Mouse (Mus musculus): ENCODE data around the gene Tars.

Tars gene

DNA sequence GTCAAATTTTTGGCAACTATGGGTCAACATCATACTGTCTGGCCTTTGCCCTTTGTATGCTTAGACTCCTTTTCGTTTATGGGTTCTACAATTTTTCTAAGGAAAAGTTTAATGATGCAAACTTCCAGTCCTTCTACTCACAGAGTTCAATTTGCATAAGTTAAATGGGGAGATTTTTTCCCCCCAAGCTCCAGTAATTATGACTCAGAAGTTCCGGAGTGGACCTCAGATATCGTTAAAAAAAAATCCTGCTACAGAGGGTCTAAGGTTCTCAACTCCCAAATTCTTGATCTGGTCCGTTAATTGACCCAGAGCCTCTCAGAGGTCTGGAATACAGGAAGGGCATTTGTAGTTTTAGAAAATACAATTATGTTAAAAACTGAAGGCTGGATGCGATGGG is 37.6 kb downstream of the Tars start:
- no peak for DNase-seq (ENCODE audit: low spot score)

GRCm38 (mm10) chr15:11360888-11361287 is 38.6 kb downstream of the Tars start:
- no peak for DNase-seq (ENCODE audit: low spot score)

- DNase-seq (ENCODE audit: low spot score): no peak
Measured at GRCm38 (mm10) chr15:11357501-11357900, 42.0 kb downstream of the Tars start.

DNA sequence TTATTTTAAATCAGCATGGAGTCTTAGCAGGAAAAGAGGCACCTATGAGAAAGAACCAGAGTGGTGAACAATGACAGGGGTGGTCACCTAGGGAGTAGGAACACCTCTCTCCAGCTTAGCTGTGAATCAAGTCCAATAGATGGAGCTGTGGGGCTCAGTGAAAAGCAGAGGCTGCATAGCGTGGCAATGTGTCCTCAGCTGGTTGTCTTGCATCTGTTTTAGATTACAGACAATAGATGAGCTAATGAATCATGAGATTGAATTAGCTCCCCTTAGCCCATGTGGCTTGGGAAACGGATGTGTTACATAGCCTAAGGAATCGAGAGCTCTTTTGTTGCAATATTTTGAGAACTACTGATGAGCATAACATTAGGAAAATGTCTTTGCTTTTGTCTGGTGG is 43.6 kb downstream of the Tars start:
- no peak for DNase-seq (ENCODE audit: low spot score)

GRCm38 (mm10) chr15:11339467-11340180 is 59.8 kb downstream of the Tars start:
- DNase-seq (ENCODE audit: low spot score): no peak
